Mouse (Mus musculus): ENCODE data around the gene Gemin4. TPM values are rescaled to one million over a fixed set of nuclear protein-coding genes. Genes with fewer than 3 reads are reported as not detected.

Gene Gemin4
- total and polyA plus RNA-seq, 3 experiments = 17.8 to 95.7 (median 23.8) TPM

- no peak for DNase-seq (ENCODE audit: low read depth, low spot score)
- H3K4me1 ChIP-seq (ENCODE audit: control insufficient read depth in 1 of 2, insufficient read depth in 2 of 2, low read length in 2 of 2) = peaks cover 2 to 15% of the 10 kb centered on the region in 2 experiments; a peak in 3 of 4 replicates
- H3K27me3 ChIP-seq (ENCODE audit: control insufficient read depth in 1 of 2, insufficient read depth in 2 of 2, low read length in 2 of 2) = no peaks in the 10 kb centered on the region
- TF ChIP-seq MAZ (IDR thresholded peaks at IDR 0.05; ENCODE audit: low read depth, low read length) (no peak), POLR2AphosphoS2 (IDR thresholded peaks at IDR 0.05; ENCODE audit: low read length) (peak; percentile 2; the same call in 1 of the 2 replicates), USF2 (IDR thresholded peaks at IDR 0.05; ENCODE audit: borderline replicate concordance in 1 of 2, insufficient read depth in 1 of 2, low read depth in 1 of 2, low read length in 2 of 2) (no peak), RAD21 (IDR thresholded peaks at IDR 0.05; ENCODE audit: low read depth, low read length) (no peak), ZNF384 (IDR thresholded peaks at IDR 0.05; ENCODE audit: low read depth, low read length) (peak; percentile 86), HCFC1 (IDR thresholded peaks at IDR 0.05; ENCODE audit: low read depth, low read length) (0 out of 2 replicates have a peak, but pooled peaks have one; percentile 0), MAFK (IDR thresholded peaks at IDR 0.05; ENCODE audit: borderline replicate concordance, low read depth, low read length) (no peak), TCF12 (IDR thresholded peaks at IDR 0.05; ENCODE audit: low read depth, low read length) (no peak), E2F4 (IDR thresholded peaks at IDR 0.05; ENCODE audit: borderline replicate concordance, low read depth, low read length) (no peak), RCOR1 (IDR thresholded peaks at IDR 0.05; ENCODE audit: low read depth, low read length) (no peak), SMC3 (IDR thresholded peaks at IDR 0.05; ENCODE audit: low read depth, low read length) (no peak), JUND (IDR thresholded peaks at IDR 0.05; ENCODE audit: low read depth, low read length) (peak; percentile 48; the same call in 1 of the 2 replicates), BHLHE40 (IDR thresholded peaks at IDR 0.05; ENCODE audit: borderline replicate concordance, low read depth, low read length) (no peak), POLR2A (IDR thresholded peaks at IDR 0.05; ENCODE audit: control insufficient read depth in 1 of 2, insufficient read depth in 1 of 2, low read depth in 1 of 2, low read length in 2 of 2, poor library complexity in 1 of 2) (no peak)
- peak overlapping the region in 1 of 2 experiments; percentile 78; a peak in 1 of 4 replicates for H3K4me3 ChIP-seq (ENCODE audit: control insufficient read depth in 1 of 2, insufficient read depth in 1 of 2, low read depth in 2 of 2, low read length in 2 of 2)
- no peaks in the 10 kb centered on the region for H3K9me3 ChIP-seq (replicated peaks; ENCODE audit: insufficient read depth, low read length)
- H3K27ac ChIP-seq (ENCODE audit: control insufficient read depth, low read depth, low read length) = peak overlapping the region; percentile 70; the same call in 1 of the 2 replicates
- peaks cover 9% of the 10 kb centered on the region for H3K79me2 ChIP-seq (ENCODE audit: control insufficient read depth, insufficient read depth, low read length, poor library complexity)
- H3K36me3 ChIP-seq (ENCODE audit: control insufficient read depth in 1 of 2, insufficient read depth in 2 of 2, low read length in 2 of 2) = peaks cover 0 to 9% of the 10 kb centered on the region in 2 experiments; a peak in 2 of 4 replicates
- H3K9ac ChIP-seq (ENCODE audit: control insufficient read depth, low read depth, low read length, poor library complexity, severe bottlenecking) = no peak overlapping the region; the same call in 1 of the 2 replicates
Observed at GRCm38 (mm10) chr11:76216049-76216540, 1.4 kb downstream of the Gemin4 start.

- Histone ChIP-seq H3K27ac (ENCODE audit: control insufficient read depth, low read depth, low read length) (no peak overlapping the region), H3K27me3 (ENCODE audit: control insufficient read depth in 1 of 2, insufficient read depth in 2 of 2, low read length in 2 of 2) (no peaks in the 10 kb centered on the region), H3K36me3 (ENCODE audit: control insufficient read depth in 1 of 2, insufficient read depth in 2 of 2, low read length in 2 of 2) (peaks cover 0 to 18% of the 10 kb centered on the region in 2 experiments; a peak in 2 of 4 replicates), H3K79me2 (ENCODE audit: control insufficient read depth, insufficient read depth, low read length, poor library complexity) (peaks cover 9% of the 10 kb centered on the region), H3K4me3 (ENCODE audit: control insufficient read depth in 1 of 2, insufficient read depth in 1 of 2, low read depth in 2 of 2, low read length in 2 of 2) (no peak overlapping the region), H3K9ac (ENCODE audit: control insufficient read depth, low read depth, low read length, poor library complexity, severe bottlenecking) (no peak overlapping the region), H3K4me1 (ENCODE audit: control insufficient read depth in 1 of 2, insufficient read depth in 2 of 2, low read length in 2 of 2) (peaks cover 4 to 23% of the 10 kb centered on the region in 2 experiments; a peak in 3 of 4 replicates), H3K9me3 (replicated peaks; ENCODE audit: insufficient read depth, low read length) (no peaks in the 10 kb centered on the region)
- TF ChIP-seq POLR2A (IDR thresholded peaks at IDR 0.05; ENCODE audit: control insufficient read depth in 1 of 2, insufficient read depth in 1 of 2, low read depth in 1 of 2, low read length in 2 of 2, poor library complexity in 1 of 2) = no peak
- no peak for TF ChIP-seq SIN3A (IDR thresholded peaks at IDR 0.05; ENCODE audit: low read length)
- no peak for TF ChIP-seq E2F4 (IDR thresholded peaks at IDR 0.05; ENCODE audit: borderline replicate concordance, low read depth, low read length)
- TF ChIP-seq USF2 (IDR thresholded peaks at IDR 0.05; ENCODE audit: borderline replicate concordance in 1 of 2, insufficient read depth in 1 of 2, low read depth in 1 of 2, low read length in 2 of 2) = no peak
- no peak for TF ChIP-seq POLR2AphosphoS5 (IDR thresholded peaks at IDR 0.05; ENCODE audit: borderline replicate concordance, low read depth, low read length)
- no peak for TF ChIP-seq ZNF384 (IDR thresholded peaks at IDR 0.05; ENCODE audit: low read depth, low read length)
- no peak for TF ChIP-seq TAL1 (IDR thresholded peaks at IDR 0.05; ENCODE audit: low read length)
- no peak for TF ChIP-seq JUND (IDR thresholded peaks at IDR 0.05; ENCODE audit: low read depth, low read length)
- no peak for TF ChIP-seq TBP (IDR thresholded peaks at IDR 0.05; ENCODE audit: low read depth, low read length)
- no peak for TF ChIP-seq SMC3 (IDR thresholded peaks at IDR 0.05; ENCODE audit: low read depth, low read length)
- TF ChIP-seq KAT2A (conservative IDR thresholded peaks at IDR 0.05; ENCODE audit: low read depth, low read length) = no peak
- no peak for TF ChIP-seq EP300 (IDR thresholded peaks at IDR 0.05; ENCODE audit: low read depth in 1 of 2, low read length in 2 of 2)
- TF ChIP-seq ZMIZ1 (IDR thresholded peaks at IDR 0.05; ENCODE audit: low read depth, low read length) = no peak
- no peak for DNase-seq (ENCODE audit: low read depth, low spot score)
Observed at GRCm38 (mm10) chr11:76215011-76215410, 2.5 kb downstream of the Gemin4 start.

All from MEL (cell line).